Mouse (Mus musculus) cortical plate, adult 2 months (tissue): ENCODE results near the gene Cacna2d2.

Experiments
- CTCF ChIP-seq: fragments of 200-500 bp; IDR thresholded peaks from 2 replicates; pipeline ENCODE4 v1.5.1; 2011; ENCODE audit warnings: mild to moderate bottlenecking, control low read depth, low read length; ENCODE audit not compliant: insufficient read depth; ENCODE audit errors: extremely low read depth
- POLR2A ChIP-seq: fragments of 200-500 bp; IDR thresholded peaks from 2 replicates; pipeline ENCODE4 v1.6.1; 2011; ENCODE audit warnings: mild to moderate bottlenecking, low read length, control low read depth; ENCODE audit not compliant: insufficient read depth; ENCODE audit errors: extremely low read depth

GRCm38 (mm10) chr9:107453151-107453550 lies 53.7 kb downstream of the Cacna2d2 start:
- TF ChIP-seq CTCF (no peak), POLR2A (no peak)
